Mouse (Mus musculus): Measurements from ENCODE around the gene Hbb-bh2.
"Not testable (repeated sequence)": the region's sequence is repeated elsewhere in the genome, so short reads cannot be mapped to it uniquely, and the experiment has no call there.

Hbb-bh2 gene

DNA sequence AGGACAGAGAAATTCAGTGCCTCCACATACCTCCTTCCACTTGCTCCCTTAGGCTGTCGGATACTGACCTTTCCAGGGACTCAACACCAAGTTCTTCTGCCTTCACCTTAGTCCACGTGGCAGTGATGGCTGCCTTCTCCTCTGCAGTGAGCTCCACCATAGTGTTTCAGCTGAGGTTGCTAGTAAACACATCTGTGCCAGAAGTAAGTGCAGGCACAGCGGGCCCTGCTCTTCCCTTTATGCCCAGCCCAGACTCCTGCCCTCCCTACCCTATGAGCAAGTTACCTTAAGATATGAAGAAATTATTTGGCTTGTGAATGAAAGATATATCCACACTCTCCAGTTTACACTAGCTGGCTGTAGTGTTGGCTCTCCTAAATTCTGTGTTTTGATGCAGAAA lies at the start of gene Hbb-bh2:
TSS of gene Hbb-bh2 (minus strand) at position 253 of the 400 bp plus-strand sequence.
- DNase-seq (ENCODE audit: low read depth, low spot score), result no peak

DNA sequence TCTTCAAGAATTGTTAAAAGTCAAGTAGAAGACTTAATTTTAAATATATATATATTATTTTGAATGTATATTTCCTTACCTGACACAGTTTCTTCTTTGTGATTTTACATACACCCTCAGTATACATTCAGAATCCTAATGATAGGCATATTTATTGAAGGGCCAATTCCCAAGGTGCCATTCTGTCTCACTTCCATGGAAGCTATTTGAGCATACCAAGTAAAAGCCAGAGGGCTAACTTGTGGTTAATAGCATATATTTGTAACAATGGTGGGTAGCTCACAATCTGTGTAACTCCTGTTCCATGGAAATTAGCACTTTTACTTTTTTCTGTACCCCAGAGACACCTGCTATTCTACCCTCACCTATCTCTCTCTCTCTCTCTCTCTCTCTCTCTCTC lies 45.8 kb upstream of the Hbb-bh2 start, which contains the start of gene Olfr66:
TSS of gene Olfr66 (minus strand) at position 101 of the 400 bp plus-strand sequence.
- DNase-seq (ENCODE audit: low read depth, low spot score), result no peak

DNA sequence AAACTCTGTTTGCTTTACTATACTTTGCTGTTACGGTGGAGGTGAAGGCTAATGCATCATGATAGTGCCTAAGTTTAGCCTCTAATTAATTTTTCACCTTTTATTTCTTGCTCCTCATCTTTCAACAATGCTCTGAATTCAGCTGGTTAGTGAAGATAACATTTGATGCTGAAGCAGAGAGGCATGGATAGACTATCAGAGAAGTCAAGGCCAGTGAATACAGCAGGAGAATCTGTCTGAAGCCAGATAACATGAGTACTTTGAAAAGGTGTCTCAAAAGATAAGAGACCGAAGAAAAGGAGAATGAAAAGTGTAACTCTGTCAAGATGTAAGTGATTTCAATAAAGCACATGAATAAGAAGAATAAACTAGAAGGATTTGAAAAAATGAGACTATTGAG lies 36.8 kb upstream of the Hbb-bh2 start:
- DNase-seq (ENCODE audit: low read depth, low spot score), result no peak

DNA sequence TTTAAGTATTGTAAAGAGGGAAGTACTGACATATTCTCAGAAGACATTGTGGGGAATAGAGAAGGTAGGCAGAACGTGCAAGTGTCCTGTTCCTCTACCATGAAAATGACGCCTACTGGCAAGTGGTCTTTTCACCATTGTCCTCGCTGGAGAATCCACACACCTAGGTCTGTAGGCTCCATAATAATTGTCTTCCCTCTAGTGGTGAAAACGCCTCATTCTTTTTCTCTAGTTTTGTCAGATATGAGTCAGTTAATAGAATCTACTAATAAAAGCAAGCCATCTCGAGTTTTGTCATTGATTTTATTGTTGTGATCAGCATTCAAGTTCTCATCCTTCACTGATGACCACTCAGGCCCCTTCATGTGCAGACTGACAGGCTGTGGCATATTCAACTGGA lies 34.1 kb upstream of the Hbb-bh2 start:
- DNase-seq (ENCODE audit: low read depth, low spot score), result no peak

DNA sequence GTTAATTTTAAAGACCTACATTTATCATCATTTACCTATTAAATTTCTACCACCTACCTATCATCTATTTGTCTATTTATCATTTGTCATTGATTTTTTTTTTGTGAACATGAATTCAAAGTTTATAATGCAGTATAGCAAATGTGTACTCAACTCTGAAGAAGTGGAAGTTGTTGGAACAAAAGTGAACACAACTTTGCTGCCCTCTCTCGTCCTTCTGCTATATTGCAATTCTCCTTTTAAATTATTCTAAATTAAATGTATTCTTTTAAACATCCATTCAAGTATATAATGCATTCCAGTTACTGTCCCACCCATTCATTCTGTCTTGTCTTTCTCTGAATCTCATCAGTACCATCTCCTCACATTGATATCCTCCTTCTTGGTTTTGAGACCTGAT lies 32.7 kb upstream of the Hbb-bh2 start:
- no peak for DNase-seq (ENCODE audit: low read depth, low spot score)

DNA sequence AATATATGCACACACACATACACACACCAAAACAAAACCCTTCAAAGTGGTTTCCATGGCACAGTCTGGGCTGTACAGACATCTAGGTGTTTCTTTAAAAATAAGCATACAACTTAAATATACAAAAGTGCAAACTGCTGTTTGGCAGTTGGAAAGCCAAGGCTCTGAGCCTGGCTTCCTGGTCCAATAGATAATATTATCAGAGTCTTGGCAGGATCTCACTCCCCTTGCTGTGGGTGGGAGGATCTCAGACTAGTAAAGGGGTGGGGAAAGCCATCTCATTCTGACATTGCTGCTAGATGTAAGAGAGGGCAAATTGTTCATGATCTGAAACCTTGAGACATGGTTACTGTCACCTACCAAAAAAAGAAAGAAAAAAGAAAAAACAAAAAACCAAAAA lies 30.3 kb upstream of the Hbb-bh2 start:
- DNase-seq (ENCODE audit: low read depth, low spot score), result no peak

DNA sequence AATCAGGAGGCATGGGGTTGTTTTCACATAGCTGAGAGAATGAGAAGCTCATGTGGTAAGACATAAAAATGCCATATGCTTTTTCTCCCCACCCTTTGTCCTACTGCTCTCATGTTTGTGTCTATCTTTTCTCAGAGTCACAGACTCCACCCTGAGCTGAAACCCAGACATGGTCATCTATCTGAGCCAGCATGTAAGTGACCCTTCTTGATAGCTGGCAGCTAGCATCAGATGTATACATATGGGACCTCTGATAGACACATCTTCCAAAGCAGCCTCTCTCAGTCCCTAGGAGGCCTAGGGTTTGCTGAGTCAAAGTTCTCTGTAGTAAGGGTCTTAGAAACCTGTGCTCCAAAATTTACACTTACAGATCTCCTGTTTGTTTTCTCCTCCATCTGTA lies 25.4 kb upstream of the Hbb-bh2 start:
- no peak for DNase-seq (ENCODE audit: low read depth, low spot score)

DNA sequence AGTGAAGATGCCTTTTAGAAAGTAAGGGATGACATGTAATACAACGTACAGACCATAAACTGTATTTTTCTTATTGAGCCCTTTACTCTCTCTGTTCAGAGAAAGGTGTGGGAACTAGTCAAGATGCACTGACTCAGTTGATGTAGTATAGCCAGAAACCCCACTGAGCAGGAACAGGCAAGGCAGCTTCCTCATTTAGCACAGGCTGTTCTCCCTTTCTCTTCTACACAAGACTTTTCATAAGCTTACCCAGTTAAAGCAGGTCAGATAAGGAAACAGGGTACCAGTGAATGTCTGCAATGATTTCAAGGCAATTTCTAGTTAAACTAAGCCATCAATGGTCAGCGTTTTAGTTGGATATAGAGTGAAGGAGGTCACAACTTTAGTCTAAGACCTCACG lies 21.2 kb upstream of the Hbb-bh2 start:
- no peak for DNase-seq (ENCODE audit: low read depth, low spot score)

DNA sequence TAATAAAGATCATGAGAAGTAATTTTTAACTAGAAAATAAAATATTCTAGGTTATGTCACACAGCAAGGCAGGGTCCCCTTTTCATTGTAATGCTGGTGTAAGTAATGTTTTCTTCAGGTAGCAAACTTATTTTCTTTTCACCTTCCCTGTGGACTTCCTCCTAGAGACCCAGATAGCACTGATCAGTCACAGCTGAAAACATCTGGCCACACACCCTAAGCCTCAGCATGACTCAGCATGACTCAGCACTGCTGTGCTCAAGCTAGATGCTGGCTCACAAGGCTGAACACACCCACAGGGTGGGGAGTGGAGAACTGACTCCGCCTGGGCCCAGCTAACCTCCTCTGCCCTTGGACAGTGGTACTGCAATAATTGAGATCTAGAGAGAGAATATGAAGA lies 20.5 kb upstream of the Hbb-bh2 start:
- no peak for DNase-seq (ENCODE audit: low read depth, low spot score)

DNA sequence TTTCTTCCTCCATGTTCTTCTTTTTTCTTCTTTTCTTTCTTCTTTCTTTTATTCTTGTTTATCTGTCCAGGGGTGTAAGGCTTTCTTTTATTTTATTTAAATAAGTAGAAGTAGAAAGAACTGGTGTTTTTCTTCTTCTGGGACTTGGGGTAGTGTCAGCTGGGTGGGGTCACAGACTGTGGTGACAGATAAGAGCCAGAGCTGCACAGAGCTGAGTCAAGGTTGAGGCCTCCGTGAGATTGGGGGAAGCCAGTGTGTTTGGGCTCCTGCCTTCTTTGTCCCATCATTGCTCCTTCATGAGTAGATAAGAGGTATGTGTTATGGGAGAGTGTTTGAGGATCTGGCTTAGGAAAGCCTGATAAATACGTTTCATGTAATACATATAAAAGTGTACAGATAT lies 18.8 kb upstream of the Hbb-bh2 start:
- no peak for DNase-seq (ENCODE audit: low read depth, low spot score)

DNA sequence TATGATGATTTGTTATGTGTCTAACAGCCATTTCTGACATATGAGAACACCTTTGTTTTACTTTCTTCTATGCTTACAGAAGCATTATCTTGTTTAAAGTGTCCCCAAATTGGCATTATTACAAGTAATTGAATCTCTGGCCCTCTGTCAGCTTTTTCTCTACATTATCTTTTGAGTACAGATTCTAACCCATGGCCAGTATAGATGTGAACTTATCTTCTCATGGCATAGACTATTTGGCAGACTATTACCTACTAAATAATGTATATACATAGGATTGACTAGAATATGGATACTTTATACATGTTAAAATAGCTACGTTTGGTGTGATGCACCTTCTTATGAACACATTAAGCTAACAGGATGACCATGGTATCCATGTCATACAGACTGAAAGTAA lies 14.3 kb upstream of the Hbb-bh2 start:
- no peak for DNase-seq (ENCODE audit: low read depth, low spot score)

DNA sequence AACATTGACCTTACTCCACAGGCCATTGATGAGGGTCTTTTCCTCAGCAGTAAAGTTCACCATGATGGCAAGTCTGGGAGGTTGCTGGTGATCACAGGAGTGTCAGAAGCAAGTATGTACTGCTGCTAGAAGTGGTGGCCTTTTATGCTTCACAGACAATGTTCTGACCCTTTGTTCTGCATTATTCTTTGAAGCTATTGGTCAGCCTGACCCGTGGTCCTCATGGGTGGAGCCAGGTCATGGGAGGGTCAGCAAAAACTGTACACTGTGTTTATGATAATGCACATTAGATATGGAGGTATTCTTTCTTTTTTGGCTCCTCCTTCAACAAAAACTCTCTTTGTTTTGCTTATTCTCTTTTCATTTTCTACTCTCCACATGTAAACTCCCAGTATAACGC lies 12.8 kb upstream of the Hbb-bh2 start, which contains the start of gene Hbb-y:
TSS of gene Hbb-y (minus strand) at position 127 of the 400 bp plus-strand sequence.
- no peak for DNase-seq (ENCODE audit: low read depth, low spot score)

DNA sequence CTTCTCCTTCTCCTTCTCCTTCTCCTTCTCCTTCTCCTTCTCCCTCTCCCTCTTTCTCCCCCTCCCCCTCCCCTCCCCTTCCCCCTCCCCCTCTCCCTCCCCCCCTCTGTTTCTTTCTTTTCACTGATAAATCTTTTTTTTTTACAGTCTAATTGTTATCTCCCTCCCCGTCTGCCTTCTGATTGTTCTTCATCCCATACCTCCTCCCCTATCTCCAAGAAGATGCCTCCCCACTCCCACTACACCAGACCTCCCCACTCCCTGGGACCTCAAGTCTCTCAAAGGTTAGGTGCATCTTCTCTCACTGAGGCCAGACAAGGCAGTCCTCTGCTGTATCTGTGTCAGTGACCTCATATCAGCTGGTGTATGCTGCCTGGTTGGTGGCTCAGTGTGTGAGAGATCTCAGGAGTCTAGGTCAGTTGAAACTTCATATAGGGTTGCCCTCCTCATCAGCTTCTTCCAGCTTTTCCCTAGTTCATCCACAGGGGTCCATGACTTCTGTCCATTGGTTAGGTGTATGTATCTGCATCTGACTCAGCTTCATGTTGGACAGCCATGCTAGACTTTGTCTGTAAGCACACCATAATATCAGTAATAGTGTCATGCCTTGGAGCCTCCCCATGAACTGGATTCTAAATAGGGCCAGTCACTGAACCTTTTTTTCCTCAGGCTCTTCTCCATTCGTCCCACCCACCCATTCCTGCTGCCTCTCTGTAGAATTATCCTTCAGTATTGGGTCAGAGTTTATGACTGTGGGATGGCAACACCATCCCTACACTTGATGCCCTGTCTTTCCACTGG lies 4.4 kb upstream of the Hbb-bh2 start:
- DNase-seq (ENCODE audit: low read depth, low spot score), result no peak

DNA sequence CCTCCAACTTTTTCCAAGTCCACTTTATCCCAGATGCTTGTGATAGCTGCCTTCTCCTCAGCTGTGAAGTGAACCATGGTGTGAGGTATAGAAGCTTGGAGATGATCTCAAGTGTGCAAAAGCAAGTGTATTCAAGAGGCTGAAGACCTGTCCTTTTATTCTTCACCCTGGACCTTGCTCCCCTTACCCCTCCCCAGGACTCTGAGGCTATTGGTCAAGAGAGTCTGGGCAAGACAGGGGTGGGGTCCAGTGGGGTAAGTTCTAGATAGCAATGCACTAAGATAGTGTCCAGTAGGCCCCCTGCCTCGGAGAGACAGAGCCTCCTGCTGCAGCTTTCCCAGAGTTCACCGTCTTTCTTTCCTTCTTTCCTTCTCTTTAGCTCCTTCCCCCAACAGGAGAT lies 2.7 kb upstream of the Hbb-bh2 start, which contains the start of gene Hbb-bh1:
TSS of gene Hbb-bh1 (minus strand) at position 131 of the 400 bp plus-strand sequence.
- no peak for DNase-seq (ENCODE audit: low read depth, low spot score)

DNA sequence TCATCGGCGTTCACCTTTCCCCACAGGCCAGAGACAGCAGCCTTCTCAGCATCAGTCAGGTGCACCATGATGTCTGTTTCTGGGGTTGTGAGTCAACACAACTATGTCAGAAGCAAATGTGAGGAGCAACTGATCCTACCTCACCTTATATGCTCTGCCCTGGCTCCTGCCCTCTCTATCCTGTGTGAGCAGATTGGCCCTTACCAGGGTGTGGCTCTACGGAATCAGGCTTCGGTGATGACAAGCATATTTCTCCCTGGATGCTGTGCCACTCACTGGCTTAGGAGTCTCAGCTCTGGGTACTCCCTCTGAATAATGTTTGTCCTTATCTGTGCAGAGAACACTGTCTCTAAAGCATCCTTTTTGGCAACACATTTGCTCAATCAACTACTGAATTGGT lies 12.5 kb downstream of the Hbb-bh2 start, which contains the start of gene Hbb-bs:
TSS of gene Hbb-bs (minus strand) at position 289 of the 400 bp plus-strand sequence.
- no peak for DNase-seq (ENCODE audit: low read depth, low spot score)

DNA sequence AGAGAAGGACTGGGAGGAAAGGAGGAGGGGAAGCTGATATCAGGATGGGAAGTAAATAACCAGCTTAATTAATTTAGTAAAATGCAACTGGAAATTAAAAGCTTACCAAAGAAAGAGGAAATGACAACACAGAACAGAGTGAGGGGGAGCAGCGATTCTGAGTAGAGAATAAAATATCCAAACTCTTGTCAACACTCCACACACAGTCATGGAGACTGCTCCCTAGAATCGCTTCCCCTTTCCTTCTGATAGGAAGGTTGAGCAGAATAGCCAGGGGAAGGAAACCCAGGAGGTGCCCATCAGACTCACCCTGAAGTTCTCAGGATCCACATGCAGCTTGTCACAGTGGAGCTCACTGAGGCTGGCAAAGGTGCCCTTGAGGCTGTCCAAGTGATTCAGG lies 13.2 kb downstream of the Hbb-bh2 start:
- not testable (repeated sequence) for DNase-seq (ENCODE audit: low read depth, low spot score)

DNA sequence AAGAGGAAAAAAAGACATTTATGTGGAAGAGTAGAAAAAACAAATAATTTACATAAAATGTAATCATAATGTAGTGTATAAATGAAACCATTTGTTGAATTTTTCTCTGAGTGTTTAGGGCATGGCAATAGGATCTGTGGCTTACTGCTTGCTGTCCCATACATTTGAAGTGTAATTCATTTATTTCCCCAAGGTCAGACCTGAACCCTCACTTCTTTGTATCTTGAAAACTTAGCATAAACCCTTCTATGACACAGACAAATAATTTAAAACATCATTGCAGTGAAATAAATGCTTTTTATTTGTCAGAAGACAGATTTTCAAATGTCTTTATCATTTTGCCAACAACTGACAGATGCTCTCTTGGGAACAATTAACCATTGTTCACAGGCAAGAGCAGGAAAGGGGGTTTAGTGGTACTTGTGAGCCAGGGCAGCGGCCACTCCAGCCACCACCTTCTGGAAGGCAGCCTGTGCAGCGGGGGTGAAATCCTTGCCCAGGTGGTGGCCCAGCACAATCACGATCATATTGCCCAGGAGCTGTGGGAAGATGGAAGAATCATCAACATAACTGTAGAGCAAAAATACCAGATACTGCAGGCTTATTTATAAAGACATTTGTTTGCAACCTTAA lies 13.9 kb downstream of the Hbb-bh2 start:
- no peak for DNase-seq (ENCODE audit: low read depth, low spot score)

DNA sequence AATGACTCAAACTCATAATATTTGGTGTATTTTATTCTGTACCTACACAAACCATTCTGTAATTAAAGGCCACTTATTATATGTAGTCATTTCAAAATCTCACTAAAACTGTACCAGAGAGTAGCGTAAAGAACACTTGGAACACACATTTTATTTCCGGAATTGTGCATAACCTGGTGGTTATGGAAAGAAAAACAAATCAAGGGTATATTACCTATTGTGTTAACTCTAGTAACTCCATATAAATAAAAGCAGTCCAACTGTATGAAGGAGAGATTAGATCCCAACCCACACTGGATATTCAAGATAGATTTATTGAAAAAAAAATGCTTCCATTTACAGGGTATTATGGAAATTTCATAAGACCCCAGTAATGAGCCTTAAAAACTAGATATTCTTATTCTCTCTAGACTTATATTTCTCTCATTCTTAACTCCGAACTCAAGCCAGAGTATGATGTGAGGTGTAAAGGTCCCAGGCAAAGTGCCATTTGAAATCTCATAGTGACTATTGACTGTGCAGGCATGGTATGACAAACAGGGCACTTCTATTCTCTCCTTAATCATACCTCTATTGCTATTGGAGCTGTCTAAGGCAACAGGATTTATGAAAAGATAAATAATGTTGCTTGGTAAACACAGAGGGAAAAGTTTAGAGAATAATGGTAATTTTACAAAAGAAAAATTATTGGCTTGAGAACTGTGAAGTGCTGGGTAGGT lies 14.6 kb downstream of the Hbb-bh2 start:
- no peak for DNase-seq (ENCODE audit: low read depth, low spot score)

DNA sequence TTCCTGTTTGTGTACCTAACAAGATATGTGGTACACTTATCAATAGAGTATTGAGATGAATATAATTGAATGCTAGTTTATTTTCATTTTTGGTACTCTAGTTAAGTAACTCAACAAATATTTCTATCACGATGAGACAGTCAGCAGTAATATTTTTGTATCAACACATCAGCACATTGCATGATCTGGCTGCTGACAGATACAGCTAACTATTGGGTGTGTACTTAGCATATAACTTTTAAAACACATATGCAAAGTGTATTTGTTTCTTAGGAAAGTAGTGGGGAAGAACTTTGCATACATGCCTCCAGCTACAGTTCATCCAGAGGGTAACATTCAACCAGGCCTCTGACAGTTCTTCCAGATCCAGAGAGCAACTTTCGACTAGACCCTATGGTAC lies 15.7 kb downstream of the Hbb-bh2 start:
- no peak for DNase-seq (ENCODE audit: low read depth, low spot score)

DNA sequence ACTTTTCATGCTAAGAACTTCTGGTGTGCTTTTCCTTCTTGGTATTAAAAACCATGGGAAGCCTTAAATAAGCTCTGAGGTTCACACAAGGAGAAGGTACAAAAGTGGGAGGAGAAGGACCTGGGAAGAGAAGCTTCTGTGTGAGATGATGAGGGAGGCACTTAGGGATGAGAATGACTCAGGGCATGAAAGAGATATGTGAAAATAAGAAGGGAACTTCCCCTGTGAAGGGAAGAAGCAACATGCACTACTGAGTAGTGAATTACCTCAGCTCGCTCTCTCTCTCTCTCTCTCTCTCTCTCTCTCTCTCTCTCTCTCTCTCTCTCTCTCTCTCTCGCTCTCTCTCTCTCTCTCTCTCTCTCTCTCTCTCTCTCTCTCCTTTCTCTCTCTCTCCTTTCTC lies 25.2 kb downstream of the Hbb-bh2 start:
- DNase-seq (ENCODE audit: low read depth, low spot score), result not testable (repeated sequence)

DNA sequence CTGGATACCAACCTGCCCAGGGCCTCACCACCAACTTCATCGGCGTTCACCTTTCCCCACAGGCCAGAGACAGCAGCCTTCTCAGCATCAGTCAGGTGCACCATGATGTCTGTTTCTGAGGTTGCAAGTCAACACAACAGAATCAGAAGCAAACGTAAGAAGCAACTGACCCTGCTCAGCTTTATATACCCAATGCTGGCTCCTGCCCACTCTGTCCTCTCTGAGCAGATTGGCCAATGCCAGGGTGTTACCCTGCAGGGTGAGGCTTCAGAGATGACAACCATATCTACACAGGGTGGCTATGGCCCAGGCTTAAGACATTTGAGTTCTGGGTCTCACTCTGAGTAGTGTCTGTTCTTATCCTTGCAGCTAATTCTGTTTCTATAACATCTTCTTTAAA lies 26.6 kb downstream of the Hbb-bh2 start, which contains the start of gene Hbb-bt:
TSS of gene Hbb-bt (minus strand) at position 231 of the 400 bp plus-strand sequence.
- no peak for DNase-seq (ENCODE audit: low read depth, low spot score)

DNA sequence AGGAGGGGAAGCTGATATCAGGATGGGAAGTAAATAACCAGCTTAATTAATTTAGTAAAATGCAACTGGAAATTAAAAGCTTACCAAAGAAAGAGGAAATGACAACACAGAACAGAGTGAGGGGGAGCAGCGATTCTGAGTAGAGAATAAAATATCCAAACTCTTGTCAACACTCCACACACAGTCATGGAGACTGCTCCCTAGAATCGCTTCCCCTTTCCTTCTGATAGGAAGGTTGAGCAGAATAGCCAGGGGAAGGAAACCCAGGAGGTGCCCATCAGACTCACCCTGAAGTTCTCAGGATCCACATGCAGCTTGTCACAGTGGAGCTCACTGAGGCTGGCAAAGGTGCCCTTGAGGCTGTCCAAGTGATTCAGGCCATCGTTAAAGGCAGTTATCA lies 27.2 kb downstream of the Hbb-bh2 start:
- not testable (repeated sequence) for DNase-seq (ENCODE audit: low read depth, low spot score)

Data from telencephalon, adult 2 months (tissue).